8 mouse cellular contexts compared by ENCODE assay signal in the genomic region with DNA sequence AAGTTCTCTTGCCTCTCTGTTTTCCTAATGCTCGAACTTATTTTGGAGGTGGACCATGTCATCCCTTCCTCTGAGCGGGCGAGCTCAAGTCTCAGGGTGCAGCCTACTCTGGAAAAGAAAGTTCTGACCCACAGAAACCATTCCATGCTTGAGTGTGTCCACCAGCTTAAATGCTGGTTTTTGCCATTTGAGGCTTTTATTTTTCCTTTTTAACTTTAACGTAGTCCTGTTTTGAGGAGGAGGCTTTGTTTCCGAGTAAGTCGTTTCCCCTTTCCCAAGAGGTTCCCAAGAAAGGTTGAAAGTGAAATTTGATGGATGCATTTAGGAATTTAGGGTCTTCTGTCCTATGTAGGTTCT. TPM values are rescaled to one million over a fixed set of nuclear protein-coding genes. Genes with fewer than 3 reads are reported as not detected.
DNase-seq lines count a peak whose midpoint lies in the region; ATAC-seq and TF ChIP-seq lines count a peak whose summit lies in the region.

No protein-coding gene starts in this region.

- H3K9ac ChIP-seq in limb, embryonic 15.5 days = peak overlapping the region; percentile 77

- H3K4me2 ChIP-seq in limb, embryonic 15.5 days = peak overlapping the region; percentile 64

- ATAC-seq in limb, embryonic 15.5 days (ENCODE audit: insufficient number of reproducible peaks, low FRiP score, low TSS enrichment, low read depth) = no peak
- ATAC-seq in granulocyte monocyte progenitor cell, adult 5-6 weeks (replicated peaks; ENCODE audit: poor library complexity, severe bottlenecking) = no peak

- no peaks in the 10 kb centered on the region for H3K27me3 ChIP-seq in thymus, adult 2 months (ENCODE audit: control insufficient read depth, insufficient read depth, low read length)
- H3K27me3 ChIP-seq in limb, embryonic 15.5 days = no peaks in the 10 kb centered on the region

- H3K4me1 ChIP-seq in thymus, adult 2 months (replicated peaks; ENCODE audit: control insufficient read depth, insufficient read depth, low read length) = 0 out of 2 replicates have a peak, but pooled peaks cover 2% of the 10 kb centered on the region
- H3K4me1 ChIP-seq in limb, embryonic 15.5 days = peaks cover 6% of the 10 kb centered on the region; the same call in 1 of the 2 replicates

- WGBS in thymus, adult 2 months = 0% methylated on average over 6 of the region's 6 CpGs
- 0% methylated on average over 6 of the region's 6 CpGs for WGBS in limb, embryonic 15.5 days

- peak; percentile 38 for DNase-seq in embryo, embryonic 10.5 days (ENCODE audit: low spot score)
- no peak for DNase-seq in embryo, embryonic 11 days
- no peak for DNase-seq in thymus, adult 2 months
- no peak for DNase-seq in thymus, postnatal 0 days (ENCODE audit: low spot score)
- no peak for DNase-seq in left cerebral cortex, adult 9 months (ENCODE audit: low spot score in 2 of 2)
- no peak for DNase-seq in layer of hippocampus, adult 18-20 months (ENCODE audit: low spot score in 2 of 2)

- H3K9me3 ChIP-seq in limb, embryonic 15.5 days = no peaks in the 10 kb centered on the region

- TF ChIP-seq POLR2A in thymus, adult 2 months (IDR thresholded peaks at IDR 0.05; ENCODE audit: control insufficient read depth, extremely low read depth, insufficient read depth, low read length, poor library complexity) = no peak

- H3K27ac ChIP-seq in thymus, adult 2 months (ENCODE audit: control insufficient read depth, insufficient read depth, low read length) = no peak overlapping the region
- H3K27ac ChIP-seq in limb, embryonic 15.5 days = peak overlapping the region; percentile 85

- no peaks in the 10 kb centered on the region for H3K36me3 ChIP-seq in thymus, adult 2 months (ENCODE audit: control insufficient read depth, insufficient read depth, low read length)
- H3K36me3 ChIP-seq in limb, embryonic 15.5 days = 0 out of 2 replicates have a peak, but pooled peaks cover 3% of the 10 kb centered on the region

- peak overlapping the region; percentile 60 for H3K4me3 ChIP-seq in thymus, adult 2 months (ENCODE audit: control insufficient read depth, insufficient read depth, low read length)
- H3K4me3 ChIP-seq in limb, embryonic 15.5 days = peak overlapping the region; percentile 81

- TF ChIP-seq CTCF in thymus, adult 2 months (IDR thresholded peaks at IDR 0.05; ENCODE audit: borderline replicate concordance, control insufficient read depth, extremely low read depth, insufficient read depth, low read length, poor library complexity) = no peak

RNA-seq across cellular contexts. Expression of gene Pikfyve, which starts 0.6 kb away (rescaled TPM):
- polyA plus RNA-seq in thymus, adult 2 months (2012; rRNA removed) = 13.4 and 13.7 TPM in 2 replicates
- 9.1 and 12.9 TPM in 2 replicates for polyA plus RNA-seq in thymus, postnatal 0 days (2015; fragmentation: Nextera tagmentation; extraction: Ambion mirVana)
- polyA plus RNA-seq in limb, embryonic 15.5 days (2015; fragmentation: Nextera tagmentation; extraction: Ambion mirVana) = 10.2 and 11.4 TPM in 2 replicates
- total RNA-seq in granulocyte monocyte progenitor cell, adult 5-6 weeks (2014; fragmentation: Nextera tagmentation) = 23.0 and 26.7 TPM in 2 replicates
- 27.9 and 29.8 TPM in 2 replicates for total RNA-seq in granulocyte monocyte progenitor cell, adult 5-6 weeks (2017)
- total RNA-seq in layer of hippocampus, adult 18-20 months (2021) = 10 to 100 TPM; 39.2 to 42.2 TPM

RNA-seq across cellular contexts. Expression of gene Idh1, which starts 0.8 kb away (rescaled TPM):
- polyA plus RNA-seq in thymus, adult 2 months (2012; rRNA removed) = 13.3 and 14.4 TPM in 2 replicates
- 55.7 and 57.0 TPM in 2 replicates for polyA plus RNA-seq in thymus, postnatal 0 days (2015; fragmentation: Nextera tagmentation; extraction: Ambion mirVana)
- 117 and 122 TPM in 2 replicates for polyA plus RNA-seq in limb, embryonic 15.5 days (2015; fragmentation: Nextera tagmentation; extraction: Ambion mirVana)
- 98.5 and 119 TPM in 2 replicates for total RNA-seq in granulocyte monocyte progenitor cell, adult 5-6 weeks (2014; fragmentation: Nextera tagmentation)
- 214 and 218 TPM in 2 replicates for total RNA-seq in granulocyte monocyte progenitor cell, adult 5-6 weeks (2017)
- total RNA-seq in layer of hippocampus, adult 18-20 months (2021) = 10 to 100 TPM; 40.0 to 47.8 TPM
